Mouse (Mus musculus): Measurements from ENCODE around the gene Retreg3. TPM values are rescaled to one million over a fixed set of nuclear protein-coding genes. Genes with fewer than 3 reads are reported as not detected.

The Retreg3 gene
- polyA plus RNA-seq, 1 experiment from 2014 or later, result 12.3 TPM

GRCm38 (mm10) chr11:101148751-101149150, 29.1 kb upstream of the Retreg3 start:
- no peak overlapping the region for H3K9ac ChIP-seq (ENCODE audit: low read depth, low read length)

DNA sequence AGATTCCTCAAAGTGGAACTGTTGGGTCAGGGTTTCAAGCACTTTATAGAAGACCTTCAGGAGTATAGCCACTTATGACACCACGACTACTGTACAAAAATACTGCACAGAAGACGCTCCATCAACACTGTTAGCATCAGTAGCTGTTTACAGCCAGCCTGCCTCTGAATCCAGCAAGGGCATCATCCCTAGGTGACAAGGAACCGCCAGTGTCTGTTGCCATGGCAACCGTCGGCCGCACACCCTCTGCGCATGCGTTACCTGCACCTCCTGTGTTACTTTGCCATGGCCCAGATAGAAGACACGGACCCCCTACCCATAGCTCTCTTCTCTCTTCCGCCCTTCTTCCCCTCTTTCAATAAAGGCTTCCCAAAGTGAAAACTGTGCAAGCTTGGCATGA, 26.7 kb upstream of the Retreg3 start:
- Histone ChIP-seq H3K9ac (ENCODE audit: low read depth, low read length) (no peak overlapping the region), H3K4me1 (replicated peaks; ENCODE audit: control insufficient read depth, insufficient read depth, low read length) (no peaks in the 10 kb centered on the region), H3K36me3 (ENCODE audit: control insufficient read depth, insufficient read depth) (no peaks in the 10 kb centered on the region), H3K4me3 (ENCODE audit: low read depth, low read length) (no peak overlapping the region), H3K9me3 (ENCODE audit: control insufficient read depth) (no peaks in the 10 kb centered on the region), H3K27me3 (replicated peaks; ENCODE audit: control insufficient read depth, insufficient read depth, low read length) (no peaks in the 10 kb centered on the region), H3K4me2 (replicated peaks; ENCODE audit: low read depth) (no peak overlapping the region), H3K27ac (ENCODE audit: low read depth, low read length) (no peak overlapping the region)
- WGBS, result 39% methylated on average over 10 of the region's 10 CpGs
- TF ChIP-seq CTCF (IDR thresholded peaks at IDR 0.05; ENCODE audit: low read depth), result no peak
- ATAC-seq, result no peak

More at GRCm38 (mm10) chr11:101148751-101149150, 29.1 kb upstream of the Retreg3 start:
- no peaks in the 10 kb centered on the region for H3K4me1 ChIP-seq (replicated peaks; ENCODE audit: control insufficient read depth, insufficient read depth, low read length)
- H3K27me3 ChIP-seq (replicated peaks; ENCODE audit: control insufficient read depth, insufficient read depth, low read length), result no peaks in the 10 kb centered on the region
- no peak overlapping the region for H3K4me3 ChIP-seq (ENCODE audit: low read depth, low read length)
- no peak for ATAC-seq
- H3K27ac ChIP-seq (ENCODE audit: low read depth, low read length), result 0 out of 2 replicates have a peak overlapping the region, but pooled peaks have one; percentile 0
- no peak overlapping the region for H3K4me2 ChIP-seq (replicated peaks; ENCODE audit: low read depth)
- TF ChIP-seq CTCF (IDR thresholded peaks at IDR 0.05; ENCODE audit: low read depth), result no peak
- H3K9me3 ChIP-seq (ENCODE audit: control insufficient read depth), result no peaks in the 10 kb centered on the region
- 57% methylated on average over 10 of the region's 10 CpGs for WGBS
- H3K36me3 ChIP-seq (ENCODE audit: control insufficient read depth, insufficient read depth), result no peaks in the 10 kb centered on the region

- Histone ChIP-seq H3K36me3 (ENCODE audit: control insufficient read depth, insufficient read depth) (no peaks in the 10 kb centered on the region), H3K4me1 (replicated peaks; ENCODE audit: control insufficient read depth, insufficient read depth, low read length) (peaks cover 5% of the 10 kb centered on the region; the same call in 1 of the 2 replicates), H3K9me3 (ENCODE audit: control insufficient read depth) (no peaks in the 10 kb centered on the region), H3K4me3 (ENCODE audit: low read depth, low read length) (no peak overlapping the region; the same call in 1 of the 2 replicates), H3K4me2 (replicated peaks; ENCODE audit: low read depth) (peak overlapping the region; percentile 37), H3K27me3 (replicated peaks; ENCODE audit: control insufficient read depth, insufficient read depth, low read length) (peaks cover 12% of the 10 kb centered on the region), H3K9ac (ENCODE audit: low read depth, low read length) (no peak overlapping the region), H3K27ac (ENCODE audit: low read depth, low read length) (no peak overlapping the region)
- TF ChIP-seq CTCF (IDR thresholded peaks at IDR 0.05; ENCODE audit: low read depth), result no peak
- ATAC-seq, result no peak
- WGBS, result 29% methylated on average over 18 of the region's 19 CpGs
Measured at GRCm38 (mm10) chr11:101143338-101144225, 23.9 kb upstream of the Retreg3 start.

GRCm38 (mm10) chr11:101142215-101142967, 22.7 kb upstream of the Retreg3 start:
- no peak for ATAC-seq
- TF ChIP-seq CTCF (IDR thresholded peaks at IDR 0.05; ENCODE audit: low read depth), result no peak
- Histone ChIP-seq H3K4me3 (ENCODE audit: low read depth, low read length) (no peak overlapping the region), H3K36me3 (ENCODE audit: control insufficient read depth, insufficient read depth) (no peaks in the 10 kb centered on the region), H3K4me2 (replicated peaks; ENCODE audit: low read depth) (no peak overlapping the region), H3K9me3 (ENCODE audit: control insufficient read depth) (no peaks in the 10 kb centered on the region), H3K9ac (ENCODE audit: low read depth, low read length) (no peak overlapping the region), H3K4me1 (replicated peaks; ENCODE audit: control insufficient read depth, insufficient read depth, low read length) (peaks cover 6% of the 10 kb centered on the region; the same call in 1 of the 2 replicates), H3K27me3 (replicated peaks; ENCODE audit: control insufficient read depth, insufficient read depth, low read length) (peaks cover 12% of the 10 kb centered on the region), H3K27ac (ENCODE audit: low read depth, low read length) (no peak overlapping the region)
- 84% methylated on average over 10 of the region's 10 CpGs for WGBS

DNA sequence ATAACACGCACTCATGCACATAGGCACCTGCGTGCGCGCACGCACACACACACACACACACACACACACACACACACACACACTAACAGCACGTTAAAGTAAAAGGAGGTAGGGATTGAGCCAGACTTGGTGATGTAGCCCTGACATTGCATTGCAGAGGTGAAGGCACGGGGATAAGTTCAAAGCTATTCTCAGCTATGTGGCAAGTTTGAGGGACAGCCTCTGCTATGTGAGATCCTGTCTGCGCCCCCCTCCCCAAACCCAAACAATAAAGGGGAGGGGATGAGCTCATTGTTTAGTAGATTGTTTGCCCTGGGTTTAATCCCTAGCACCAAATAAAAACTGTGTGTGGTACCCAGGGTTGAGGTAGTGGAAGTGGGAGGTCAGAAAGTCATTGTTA, 21.4 kb upstream of the Retreg3 start:
- ATAC-seq, result no peak
- H3K9ac ChIP-seq (ENCODE audit: low read depth, low read length), result no peak overlapping the region
- H3K4me1 ChIP-seq (replicated peaks; ENCODE audit: control insufficient read depth, insufficient read depth, low read length), result peaks cover 6% of the 10 kb centered on the region; the same call in 1 of the 2 replicates
- TF ChIP-seq CTCF (IDR thresholded peaks at IDR 0.05; ENCODE audit: low read depth), result no peak
- no peak overlapping the region for H3K27ac ChIP-seq (ENCODE audit: low read depth, low read length)
- WGBS, result 90% methylated on average over 8 of the region's 8 CpGs
- H3K9me3 ChIP-seq (ENCODE audit: control insufficient read depth), result no peaks in the 10 kb centered on the region
- no peaks in the 10 kb centered on the region for H3K36me3 ChIP-seq (ENCODE audit: control insufficient read depth, insufficient read depth)
- H3K27me3 ChIP-seq (replicated peaks; ENCODE audit: control insufficient read depth, insufficient read depth, low read length), result peaks cover 12% of the 10 kb centered on the region
- no peak overlapping the region for H3K4me2 ChIP-seq (replicated peaks; ENCODE audit: low read depth)
- H3K4me3 ChIP-seq (ENCODE audit: low read depth, low read length), result no peak overlapping the region
